Mouse (Mus musculus): ENCODE data around the gene Pfkl.
"Not testable (repeated sequence)": the region's sequence is repeated elsewhere in the genome, so short reads cannot be mapped to it uniquely, and the experiment has no call there.

Gene Pfkl

GRCm38 (mm10) chr10:78009945-78010293 lies at the start of gene Pfkl:
TSS of gene Pfkl (minus strand) at chr10:78010083.
- no peak for DNase-seq (ENCODE audit: low spot score in 2 of 2)

- no peak for DNase-seq (ENCODE audit: low spot score in 2 of 2)
Observed at GRCm38 (mm10) chr10:78057056-78057455, 47.2 kb upstream of the Pfkl start.

- DNase-seq (ENCODE audit: low spot score in 2 of 2) = no peak
Observed at GRCm38 (mm10) chr10:78054633-78055565, 45.0 kb upstream of the Pfkl start.

- no peak for DNase-seq (ENCODE audit: low spot score in 2 of 2)
Observed at GRCm38 (mm10) chr10:78049519-78050035, 39.7 kb upstream of the Pfkl start.

GRCm38 (mm10) chr10:78048061-78048730 lies 38.3 kb upstream of the Pfkl start:
- no peak for DNase-seq (ENCODE audit: low spot score in 2 of 2)

- no peak for DNase-seq (ENCODE audit: low spot score in 2 of 2)
Observed at GRCm38 (mm10) chr10:78046388-78046787, 36.5 kb upstream of the Pfkl start.

GRCm38 (mm10) chr10:78044531-78044930 lies 34.6 kb upstream of the Pfkl start:
- DNase-seq (ENCODE audit: low spot score in 2 of 2) = no peak

- DNase-seq (ENCODE audit: low spot score in 2 of 2) = peak; percentile 65 to 85
Observed at GRCm38 (mm10) chr10:78043406-78043836, 33.5 kb upstream of the Pfkl start, which contains the start of gene Aire. TSS of gene Aire (minus strand) at chr10:78043610.

GRCm38 (mm10) chr10:78042697-78043405 lies 33.0 kb upstream of the Pfkl start:
- DNase-seq (ENCODE audit: low spot score in 2 of 2) = no peak

- no peak for DNase-seq (ENCODE audit: low spot score in 2 of 2)
Observed at GRCm38 (mm10) chr10:78042096-78042495, 32.2 kb upstream of the Pfkl start.

- DNase-seq (ENCODE audit: low spot score in 2 of 2) = no peak
Observed at GRCm38 (mm10) chr10:78041647-78042046, 31.8 kb upstream of the Pfkl start, which contains the start of gene Dnmt3l. TSS of gene Dnmt3l (plus strand) at chr10:78041947.

GRCm38 (mm10) chr10:78037139-78037538 lies 27.3 kb upstream of the Pfkl start:
- no peak for DNase-seq (ENCODE audit: low spot score in 2 of 2)

- no peak for DNase-seq (ENCODE audit: low spot score in 2 of 2)
Observed at GRCm38 (mm10) chr10:78031987-78032386, 22.1 kb upstream of the Pfkl start.

- DNase-seq (ENCODE audit: low spot score in 2 of 2) = no peak
Observed at GRCm38 (mm10) chr10:78029080-78029479, 19.2 kb upstream of the Pfkl start.

GRCm38 (mm10) chr10:78028129-78028528 lies 18.2 kb upstream of the Pfkl start:
- peak; percentile 64 to 86 for DNase-seq (ENCODE audit: low spot score in 2 of 2)

- DNase-seq (ENCODE audit: low spot score in 2 of 2) = not testable (repeated sequence)
Observed at GRCm38 (mm10) chr10:78025453-78025852, 15.6 kb upstream of the Pfkl start.

- DNase-seq (ENCODE audit: low spot score in 2 of 2) = not testable (repeated sequence)
Observed at GRCm38 (mm10) chr10:78019984-78020383, 10.1 kb upstream of the Pfkl start.

- no peak for DNase-seq (ENCODE audit: low spot score in 2 of 2)
Observed at GRCm38 (mm10) chr10:78019291-78019690, 9.4 kb upstream of the Pfkl start.

GRCm38 (mm10) chr10:78018797-78019203 lies 8.9 kb upstream of the Pfkl start:
- peak; percentile 82 to 95 for DNase-seq (ENCODE audit: low spot score in 2 of 2)

GRCm38 (mm10) chr10:78016366-78016765 lies 6.5 kb upstream of the Pfkl start:
- DNase-seq (ENCODE audit: low spot score in 2 of 2) = no peak

- no peak for DNase-seq (ENCODE audit: low spot score in 2 of 2)
Observed at GRCm38 (mm10) chr10:78015489-78015888, 5.6 kb upstream of the Pfkl start.

All from spleen, postnatal 4 days (tissue).